Mouse (Mus musculus) gastrocnemius, postnatal 36 days (tissue): ENCODE data around the gene Gm28308. TPM values are rescaled to one million over a fixed set of nuclear protein-coding genes. Genes with fewer than 3 reads are reported as not detected.

Experiments used
- DNase-seq, 2 experiments: peaks; one replicate each; pipeline ENCODE4 v3.0.0; 2022
- intact Hi-C: fragments of 180-260 bp; cut with DNase I; formaldehyde crosslinking; loops from one replicate; pipeline ENCODE4 v1.15.1; 2025
- total RNA-seq, 2 experiments: library from RNA; stranded (reverse); gene quantifications; 2 replicates each; pipeline ENCODE4 v1.2.3; 2021

The Gm28308 gene
- total RNA-seq, 2 experiments from 2014 or later: 0.71 TPM; not detected in 1

DNA sequence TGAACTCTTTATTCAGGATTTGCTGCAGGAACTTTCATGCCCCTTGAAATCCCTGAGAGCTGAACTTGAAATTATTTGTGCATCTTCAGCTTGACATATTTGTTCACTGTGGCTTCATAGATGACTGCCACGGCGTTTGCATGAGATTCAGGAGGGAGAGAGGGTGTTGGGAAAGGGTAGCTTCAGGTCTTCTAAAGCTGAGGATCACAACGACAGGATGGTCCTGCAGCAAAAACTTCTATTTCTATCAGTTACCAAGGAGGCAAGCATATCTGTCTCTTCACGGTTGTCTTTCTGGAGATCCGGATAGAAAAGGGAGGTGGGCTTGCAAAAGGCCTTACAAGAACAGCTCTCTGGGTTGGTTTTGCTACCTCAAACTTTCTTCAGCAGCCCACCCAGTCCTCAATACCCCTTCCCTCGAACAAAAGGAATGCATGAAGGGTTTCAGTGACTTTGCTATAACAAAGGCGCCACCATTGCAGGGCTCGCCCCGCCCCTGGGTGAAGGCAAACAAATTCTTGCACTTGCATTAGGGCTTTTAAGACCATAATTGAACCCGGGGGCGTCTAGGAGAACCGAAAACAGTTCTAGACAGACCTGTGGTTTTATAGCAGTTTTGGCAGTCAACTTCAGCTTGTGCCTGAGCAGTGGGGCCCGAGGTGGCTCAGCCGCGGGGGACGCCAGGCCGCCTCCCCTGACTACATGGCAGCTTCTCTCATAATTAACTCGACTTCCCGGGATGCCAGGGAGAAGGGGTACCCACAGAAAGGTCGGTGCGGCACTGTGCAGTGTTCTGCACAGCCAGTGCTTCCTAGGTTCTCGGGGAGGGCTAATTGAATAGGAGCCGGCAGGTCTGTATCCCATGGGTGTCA, 34.9 kb upstream of the Gm28308 start:
- DNase-seq: no peak
- intact Hi-C loops: no loop called here

DNA sequence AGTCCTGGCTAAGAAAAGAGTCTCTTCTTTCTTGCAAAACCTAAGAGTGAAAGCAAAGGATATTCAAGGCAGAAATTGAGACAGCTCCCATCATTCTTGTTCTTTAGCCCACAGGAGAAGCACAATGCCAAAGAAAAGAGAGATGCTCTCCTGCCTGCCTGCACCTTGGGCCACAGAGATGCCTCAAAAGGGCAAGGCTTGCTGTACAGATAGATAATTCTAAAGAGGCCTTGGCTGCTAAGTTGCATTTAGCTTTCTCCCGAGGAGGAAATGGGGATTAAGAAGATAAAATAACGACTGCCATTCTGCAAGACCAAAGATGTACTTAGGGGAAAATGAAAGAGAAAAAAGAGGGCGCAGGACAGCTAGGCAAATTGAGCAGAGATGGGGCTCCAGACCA, 33.8 kb upstream of the Gm28308 start:
- no peak for DNase-seq
- intact Hi-C loops: no loop called here

DNA sequence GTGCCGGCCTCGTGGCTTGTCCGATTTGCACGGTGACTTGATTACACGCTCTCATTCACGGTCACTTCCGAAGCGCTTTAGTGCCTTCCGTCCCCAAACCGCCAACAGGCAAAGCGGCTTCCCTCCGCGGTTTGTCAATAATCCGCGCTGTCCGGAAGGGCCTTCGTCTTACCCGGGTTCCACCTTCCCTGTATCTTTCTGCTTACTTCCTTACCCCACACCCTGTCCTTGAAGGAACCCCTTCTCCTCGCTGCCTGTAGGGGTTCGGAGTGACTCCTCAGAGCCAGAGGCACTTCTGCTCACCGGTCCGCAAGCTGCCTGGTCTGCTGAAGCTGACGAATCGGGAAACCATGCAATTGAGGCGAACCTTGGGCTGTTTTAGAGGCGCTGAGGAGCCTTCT, 33.3 kb upstream of the Gm28308 start:
- DNase-seq: peak in 1 of 2 experiments; percentile 51
- intact Hi-C loops: no loop called here

DNA sequence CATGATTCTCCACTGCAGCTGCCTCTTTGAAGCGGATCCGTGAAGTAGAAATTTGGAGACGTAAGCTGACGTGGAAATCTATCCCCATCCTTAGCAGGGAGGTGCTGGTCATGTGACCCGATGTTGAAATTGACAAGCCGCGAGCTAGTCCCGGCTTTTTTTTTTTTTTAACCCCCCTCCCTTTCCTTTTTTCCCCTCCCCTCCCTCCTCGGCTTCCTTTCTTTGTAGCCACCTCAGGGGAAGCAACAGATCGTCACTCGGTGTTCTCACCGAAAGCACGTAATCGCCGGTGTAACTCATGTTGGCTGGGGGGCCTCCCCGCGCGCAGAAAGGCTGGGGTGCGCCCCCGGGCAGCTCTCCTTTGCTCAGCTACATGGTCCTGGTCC, 32.6 kb upstream of the Gm28308 start, which contains the start of gene Hoxa11:
Gene Hoxa11, minus strand, starts transcription at position 54 of the 386 bp plus-strand sequence.
- intact Hi-C loops: no loop called here

DNA sequence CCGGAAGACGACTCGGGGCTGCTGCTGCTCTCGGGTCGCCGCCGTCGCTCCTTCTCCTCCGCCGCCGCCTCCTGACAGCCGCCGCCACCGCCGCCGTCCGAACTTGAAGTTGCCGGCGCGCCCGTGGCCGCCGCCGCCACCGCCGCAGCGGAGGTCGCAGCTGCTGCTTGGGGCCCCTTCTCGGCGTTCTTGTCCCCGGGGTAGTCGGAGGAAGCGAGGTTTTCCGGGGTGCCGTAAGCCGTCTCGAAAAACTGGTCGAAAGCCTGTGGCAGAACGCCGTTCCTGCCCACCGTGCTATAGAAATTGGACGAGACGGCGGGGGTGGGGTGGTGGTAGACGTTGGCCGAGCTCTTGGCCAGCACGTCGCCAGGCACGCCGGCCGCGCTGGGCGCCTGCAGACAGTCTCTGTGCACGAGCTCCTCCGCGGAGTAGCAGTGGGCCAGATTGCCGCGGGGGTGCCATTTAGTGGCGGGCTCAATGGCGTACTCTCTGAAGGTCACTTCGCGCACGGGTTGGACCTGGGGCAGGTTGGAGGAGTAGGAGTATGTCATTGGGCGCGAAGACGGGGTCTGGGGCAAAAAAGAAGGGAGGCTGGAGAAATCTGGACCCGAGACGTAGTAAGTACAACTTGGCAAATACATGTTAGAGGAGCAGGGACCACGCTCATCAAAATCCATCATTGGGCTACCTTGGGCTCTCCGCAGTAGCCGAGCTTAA, 32.1 kb upstream of the Gm28308 start:
- peak in 1 of 2 experiments; percentile 57 for DNase-seq
- intact Hi-C loops: no loop called here

More for the DNA sequence above, 32.6 kb upstream of the Gm28308 start, which contains the start of gene Hoxa11:
- peak in 1 of 2 experiments; percentile 35 for DNase-seq

DNA sequence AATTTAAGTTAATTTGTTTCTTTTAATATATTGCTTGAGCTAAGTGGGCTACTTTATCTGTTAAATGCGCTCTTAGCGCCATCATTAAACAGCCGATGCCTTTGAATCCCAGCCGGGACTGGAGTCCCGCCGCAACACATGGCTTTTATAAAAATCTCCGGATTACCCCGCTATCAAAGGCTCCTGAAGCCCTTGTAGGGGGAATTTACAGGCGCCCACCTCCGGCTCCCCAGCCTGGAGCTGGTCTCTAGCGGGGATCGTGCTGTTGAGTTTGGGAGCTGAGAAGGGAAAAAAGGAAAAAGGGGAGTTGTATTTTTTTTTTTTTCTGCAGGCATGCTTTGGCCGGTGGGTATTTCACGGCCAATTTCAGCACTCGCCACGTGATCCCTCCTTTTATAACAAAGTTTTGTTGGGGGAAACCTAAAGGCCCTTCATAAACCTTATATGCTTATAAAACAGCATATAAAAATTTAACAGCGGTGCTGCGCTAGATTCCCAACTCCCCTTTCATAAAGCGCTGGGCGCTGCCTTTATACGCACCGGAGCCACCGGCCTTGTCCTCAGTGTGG, 31.4 kb upstream of the Gm28308 start:
- intact Hi-C loops: no loop called here
- DNase-seq: no peak

DNA sequence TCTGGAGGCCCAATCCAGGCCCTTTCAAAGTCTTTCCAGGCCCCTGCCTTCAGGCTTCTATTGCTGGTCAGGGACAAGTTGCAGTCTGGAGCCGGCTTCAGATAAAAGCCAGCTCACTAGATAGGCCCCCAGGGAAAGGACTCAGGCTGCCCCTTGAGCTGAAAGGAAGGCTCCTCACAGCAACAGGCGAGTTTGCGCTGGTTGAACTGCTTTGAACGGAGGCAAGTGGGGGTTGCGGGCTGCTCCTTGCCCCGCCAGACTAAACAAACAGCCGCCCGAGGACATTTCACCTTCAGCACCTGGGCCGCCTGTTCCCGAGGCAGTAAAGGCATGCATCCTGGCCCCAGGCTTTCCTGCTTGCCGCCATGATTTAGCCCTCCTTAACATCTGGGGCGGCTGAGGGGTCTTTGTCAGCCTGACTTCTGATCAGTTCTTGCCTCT, 30.6 kb upstream of the Gm28308 start:
- no peak for DNase-seq

DNA sequence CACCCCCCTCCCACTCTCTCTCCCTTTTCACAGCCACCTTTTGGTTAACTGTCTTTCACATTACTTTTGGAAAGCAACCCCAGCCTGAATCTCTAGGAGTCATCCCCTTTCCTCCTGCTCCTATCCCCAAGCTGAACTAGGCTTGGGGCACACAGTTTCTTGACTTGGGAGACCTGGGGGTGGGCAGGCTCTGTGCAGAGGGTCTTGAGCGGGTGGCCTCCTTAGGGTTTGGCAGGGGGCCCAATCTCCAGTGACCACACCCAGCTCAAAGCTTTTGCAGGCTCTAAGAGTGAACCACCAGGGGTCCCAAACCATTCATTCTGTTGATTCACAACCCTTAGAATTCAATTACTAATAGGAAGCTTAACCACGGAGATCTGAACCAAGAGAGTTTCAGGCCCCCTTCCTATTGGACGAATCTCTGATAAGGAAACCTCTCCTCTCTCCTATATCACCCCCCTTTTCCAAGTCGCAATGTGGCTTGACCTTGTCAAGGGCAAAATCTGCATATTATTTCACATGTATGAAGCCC, 29.7 kb upstream of the Gm28308 start:
- intact Hi-C loops: no loop called here
- DNase-seq: no peak

More for the DNA sequence above, 30.6 kb upstream of the Gm28308 start:
- intact Hi-C loops: no loop called here

DNA sequence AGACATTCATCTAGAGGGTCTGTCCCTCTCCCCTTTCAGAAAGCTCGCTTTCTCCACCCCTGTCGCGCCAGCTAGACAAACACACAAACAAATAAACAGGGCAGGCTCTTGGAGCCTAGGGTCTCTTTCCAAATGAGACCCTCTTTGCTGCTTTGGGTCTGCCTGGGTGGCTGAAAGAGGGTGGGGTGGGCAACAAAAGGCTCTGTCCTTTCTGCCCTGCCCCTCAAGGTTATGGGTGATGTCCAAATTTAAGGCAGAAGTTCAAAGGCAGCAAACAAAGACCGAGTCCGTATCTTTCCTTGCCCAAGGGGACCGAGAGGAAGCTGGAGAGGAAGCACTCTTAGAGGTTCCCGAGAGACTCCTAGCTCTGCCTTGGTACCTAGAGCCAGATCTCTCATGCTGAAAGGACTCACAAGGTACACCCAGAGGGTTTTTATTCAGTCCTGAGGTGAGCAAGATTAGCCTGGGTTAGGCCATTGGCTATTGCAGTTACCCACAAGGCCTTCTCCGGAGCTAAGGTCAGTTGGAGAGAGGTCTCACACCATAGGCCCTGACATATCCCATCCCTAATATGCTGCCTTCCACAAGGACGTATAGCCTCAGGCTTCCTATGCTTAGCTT, 28.0 kb upstream of the Gm28308 start:
- peak in 1 of 2 experiments; percentile 12 for DNase-seq
- intact Hi-C loops: no loop called here

DNA sequence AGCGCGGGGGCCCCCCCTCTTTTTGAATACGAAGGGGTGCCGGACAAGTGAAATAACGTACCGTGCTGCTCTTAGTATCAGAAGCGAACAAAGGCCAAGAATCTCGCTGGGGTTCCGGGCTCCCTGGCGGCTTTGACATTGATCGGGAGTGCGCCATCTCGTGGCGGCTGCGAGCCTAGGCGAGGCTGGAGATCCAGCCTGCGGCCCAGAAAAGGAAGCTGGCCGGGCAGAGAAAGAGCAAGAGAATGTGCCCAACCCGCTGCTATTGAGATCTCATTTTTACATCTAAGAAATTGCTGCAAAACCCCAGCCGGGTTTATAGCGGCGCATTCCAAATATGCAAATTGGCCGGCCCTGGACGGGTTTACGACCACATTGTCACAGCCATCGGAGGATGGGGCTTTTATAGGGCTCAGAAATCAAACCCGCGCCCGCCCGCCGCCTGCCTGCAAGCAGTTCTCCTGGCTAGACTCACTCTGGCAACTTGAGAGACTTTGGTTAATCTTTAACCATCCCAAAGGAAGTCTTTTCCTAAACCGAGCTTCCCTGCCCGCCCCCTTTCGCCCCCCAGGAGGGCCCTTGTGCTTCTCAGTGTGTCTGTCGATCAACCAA, 27.4 kb upstream of the Gm28308 start, which contains the start of gene Hoxa10:
Gene Hoxa10, minus strand, starts transcription at position 466 of the 612 bp plus-strand sequence.
- peak; percentile 87 to 90 for DNase-seq
- intact Hi-C loops: no loop called here

DNA sequence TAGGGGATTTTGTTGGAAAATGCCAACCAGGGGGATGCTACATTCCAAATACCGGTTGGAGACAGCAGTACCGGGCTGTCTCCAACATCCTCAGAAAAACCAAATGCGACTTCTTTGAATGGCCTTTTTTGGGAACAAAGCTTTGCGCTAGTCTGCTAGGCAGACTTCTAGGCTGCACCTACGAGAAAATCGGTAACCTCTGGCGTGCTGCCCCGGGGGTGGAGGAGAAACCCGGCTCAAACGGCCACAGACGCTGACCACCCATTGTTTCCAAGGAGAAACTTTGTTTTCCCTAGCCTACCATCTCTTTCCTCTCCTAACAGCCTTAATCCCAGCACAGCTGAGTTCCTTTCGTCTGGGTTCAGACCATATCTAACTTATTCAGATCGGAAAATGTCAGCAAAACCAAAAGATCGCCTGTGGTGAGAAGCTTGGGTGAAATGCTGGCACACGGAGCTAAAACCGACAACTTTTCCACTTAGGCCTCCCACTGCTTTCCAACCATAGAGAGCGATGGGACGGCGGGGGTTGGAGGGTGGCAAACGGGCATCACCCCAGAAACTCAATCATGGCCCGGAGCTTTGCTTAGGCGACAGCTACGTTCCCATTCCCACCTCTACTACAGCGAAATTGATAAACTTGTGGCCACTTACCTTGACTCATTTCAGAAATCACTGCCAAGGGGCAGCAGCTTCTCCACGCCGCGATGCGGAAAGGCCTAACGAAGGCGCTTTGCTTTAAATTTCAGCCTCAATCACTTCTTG, 26.7 kb upstream of the Gm28308 start:
- peak in 1 of 2 experiments; percentile 35 for DNase-seq

DNA sequence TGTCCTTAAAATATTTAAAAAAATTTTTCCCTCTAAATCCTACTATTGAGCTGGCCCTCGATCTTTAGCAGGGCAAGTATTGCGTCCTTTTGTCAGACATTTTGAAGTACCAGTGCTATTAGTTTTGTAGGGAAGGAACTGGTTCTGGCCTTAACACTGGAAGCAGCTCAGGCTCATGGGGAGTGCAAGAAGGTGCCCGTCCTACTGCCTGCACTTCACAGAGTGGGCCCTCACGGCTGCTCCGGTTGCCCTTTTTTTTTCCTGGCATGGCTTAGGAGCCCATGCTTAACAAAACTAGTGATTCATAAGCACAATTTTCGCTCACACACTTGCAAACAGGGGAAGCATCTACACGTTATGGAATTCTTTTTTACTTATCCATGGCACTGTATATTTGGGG, 25.8 kb upstream of the Gm28308 start:
- DNase-seq: no peak
- intact Hi-C loops: no loop called here

More for the DNA sequence above, 26.7 kb upstream of the Gm28308 start:
- intact Hi-C loops: no loop called here

DNA sequence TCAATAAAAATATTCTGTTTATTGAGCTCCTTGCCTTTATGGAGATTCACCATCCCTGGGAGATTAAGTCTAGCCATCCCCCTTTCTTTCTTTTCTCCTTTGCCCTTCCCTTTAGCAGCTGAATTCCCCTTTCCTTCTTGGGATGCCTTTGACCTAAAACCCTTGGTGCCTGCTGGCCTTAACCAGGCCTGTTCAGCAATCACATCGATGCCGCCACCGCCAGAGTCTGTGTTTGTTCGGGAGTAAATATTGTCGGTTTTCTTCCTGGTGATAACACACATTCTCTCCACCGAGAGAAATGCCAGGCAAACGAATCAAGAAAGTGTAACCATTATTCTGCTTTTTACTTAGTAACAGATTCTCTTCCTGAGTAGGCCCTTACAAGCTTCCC, 25.0 kb upstream of the Gm28308 start:
- intact Hi-C loops: no loop called here
- no peak for DNase-seq

DNA sequence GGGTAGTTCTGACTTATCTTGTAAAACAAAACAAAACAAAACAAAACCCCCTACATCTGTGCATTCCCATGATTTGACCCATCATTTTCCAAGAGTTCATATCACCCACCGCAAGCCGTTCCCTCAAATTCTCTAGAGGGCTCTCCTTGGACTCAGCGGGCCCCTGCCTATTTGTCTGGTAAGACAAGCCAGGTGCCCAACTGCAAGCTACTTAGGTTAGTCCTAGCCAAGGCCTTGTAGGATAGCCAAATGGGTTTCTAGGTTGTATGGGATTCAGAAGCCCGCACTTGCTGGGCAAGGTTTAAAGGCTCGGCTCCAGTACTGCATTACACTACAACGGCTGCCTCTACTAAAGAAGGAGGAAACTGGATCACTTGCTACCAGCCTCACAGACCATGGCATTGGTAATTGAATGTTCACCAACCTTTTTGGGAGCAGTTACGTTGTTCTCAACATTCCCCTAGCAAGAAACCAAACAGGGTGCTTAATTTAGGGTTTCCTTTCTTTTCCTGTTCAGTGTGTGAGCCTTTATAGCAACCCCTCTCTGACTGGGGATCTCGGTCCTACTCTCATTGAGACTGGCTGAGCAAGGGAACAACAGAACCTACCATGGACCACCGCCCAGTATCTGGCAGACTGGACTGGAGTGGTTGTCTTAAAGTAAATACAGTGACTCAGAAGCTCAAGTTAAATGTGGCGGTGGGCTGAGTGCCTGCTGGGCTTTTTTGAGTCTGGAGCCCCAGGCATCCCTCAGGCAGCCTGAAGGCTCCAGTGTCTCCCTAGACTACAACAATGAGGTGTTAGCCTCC, 24.4 kb upstream of the Gm28308 start:
- intact Hi-C loops: no loop called here
- DNase-seq: no peak

DNA sequence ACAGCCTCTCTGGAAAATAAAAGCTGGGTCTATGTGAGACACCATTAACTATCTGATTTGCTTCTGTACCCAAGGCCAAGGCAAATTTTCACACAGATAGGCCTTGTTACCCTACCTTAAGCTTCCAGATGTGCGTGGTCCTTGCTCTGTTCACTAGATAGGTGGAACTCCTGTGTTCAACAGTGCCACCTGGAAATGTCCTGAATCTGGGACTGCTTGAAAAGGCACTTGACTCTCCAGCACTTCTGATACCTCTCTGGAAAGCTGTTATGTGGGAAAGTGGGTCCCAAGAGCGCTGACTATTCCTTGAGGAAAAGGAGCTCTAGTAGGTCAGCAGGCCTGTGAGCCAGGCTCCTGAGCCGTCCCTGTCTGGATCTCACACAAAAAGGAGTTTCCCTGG, 23.7 kb upstream of the Gm28308 start:
- no peak for DNase-seq
- intact Hi-C loops: no loop called here

DNA sequence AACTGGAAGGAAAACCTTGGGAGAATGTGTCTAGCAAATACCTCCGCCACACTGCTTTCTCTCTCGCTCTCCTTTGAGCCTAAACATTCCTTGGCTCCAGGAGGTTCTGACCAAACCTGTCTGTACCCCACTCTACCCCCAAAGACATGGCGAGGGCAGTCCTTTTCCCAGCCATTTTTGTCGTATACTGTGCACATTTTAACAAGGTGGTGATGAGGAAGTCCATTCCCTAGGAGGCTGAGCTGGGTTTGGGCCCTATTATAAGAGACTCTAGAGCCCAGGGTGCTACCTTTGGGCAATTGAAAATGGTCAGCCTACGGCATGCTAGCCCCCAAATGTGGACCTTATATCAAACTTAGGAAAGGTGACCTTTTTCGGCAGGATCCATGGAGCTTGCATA, 22.7 kb upstream of the Gm28308 start:
- intact Hi-C loops: no loop called here
- no peak for DNase-seq

DNA sequence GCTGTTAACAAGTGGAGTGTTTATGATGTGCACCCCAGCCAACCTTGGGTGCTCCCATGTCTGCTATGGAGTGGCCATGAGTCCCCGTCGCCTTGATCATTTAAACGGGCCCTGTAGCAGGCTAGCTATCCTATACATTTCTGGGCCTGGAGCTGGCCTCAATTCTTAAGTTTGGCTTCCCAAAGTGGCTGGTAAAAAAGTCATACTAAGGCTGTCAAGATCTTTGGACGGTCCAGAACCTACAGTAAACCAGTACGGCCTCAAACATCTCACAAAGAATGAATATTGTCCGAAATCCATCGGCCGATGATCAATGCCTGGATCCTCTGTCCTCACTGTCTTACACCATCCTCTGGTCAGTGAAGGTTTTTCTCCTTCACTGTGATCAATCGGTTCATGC, 22.1 kb upstream of the Gm28308 start:
- intact Hi-C loops: no loop called here
- no peak for DNase-seq

DNA sequence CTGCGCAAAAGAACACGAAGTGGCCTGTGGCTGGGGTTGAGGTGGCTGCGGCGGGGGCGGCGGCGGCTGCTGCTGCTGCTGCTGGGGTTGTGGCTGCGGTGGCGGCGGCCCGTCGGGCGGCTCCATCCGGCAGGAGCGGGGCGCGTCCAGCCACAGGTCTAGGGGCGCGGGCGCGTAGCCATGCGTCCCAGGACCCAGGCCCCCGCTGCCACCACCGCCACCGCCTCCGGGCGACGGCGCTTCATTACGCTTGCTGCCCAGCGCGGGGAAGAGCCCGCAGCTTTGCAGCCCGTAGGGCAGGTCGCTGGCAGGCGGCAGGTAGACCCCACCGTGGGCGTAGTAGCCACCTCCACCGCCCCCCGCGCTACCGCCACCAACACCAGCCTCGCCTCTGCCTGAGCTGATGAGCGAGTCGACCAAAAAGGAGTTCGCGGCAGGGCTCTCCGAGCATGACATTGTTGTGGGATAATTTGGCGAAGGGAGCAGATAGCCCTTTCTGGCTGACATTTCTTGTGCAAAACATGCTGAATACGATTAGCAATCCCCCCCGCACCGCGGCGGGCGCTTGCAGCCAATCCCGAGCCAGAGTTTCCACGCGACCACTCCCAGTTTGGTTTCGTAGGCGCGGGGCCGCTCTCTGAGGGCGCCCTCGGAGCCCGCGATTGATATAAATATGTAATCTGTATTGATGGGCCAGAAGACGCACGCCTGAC, 21.4 kb upstream of the Gm28308 start:
- intact Hi-C loops: no loop called here
- DNase-seq: peak in 1 of 2 experiments; percentile 58
